Mouse (Mus musculus) midbrain, embryonic 14.5 days (tissue): Measurements from ENCODE around the gene Rwdd1. TPM values are rescaled to one million over a fixed set of nuclear protein-coding genes. Genes with fewer than 3 reads are reported as not detected.
A peak's percentile ranks its signal among the peaks of the same experiment; 100 is the strongest.

Source experiments
- ATAC-seq: fragments of 200-750 bp; cut with Nextera tagmentation; 2 replicates; pipeline ENCODE4 v1.8.0; 2017; ENCODE audit warnings: moderate number of reproducible peaks, moderate library complexity; ENCODE audit not compliant: low FRiP score, low TSS enrichment
- DNase-seq: peaks from one replicate; pipeline ENCODE4 v3.0.0-alpha.2; 2015
- H3K27ac ChIP-seq: fragments of 300-500 bp; sonication (generic); replicated peaks from 2 replicates; pipeline ENCODE4 v1.5.1; 2014; ENCODE audit warnings: mild to moderate bottlenecking, low read depth, low read length, moderate library complexity
- H3K27me3 ChIP-seq: fragments of 300-500 bp; sonication (generic); 2 replicates; pipeline ENCODE4 v1.6.1; 2014; ENCODE audit warnings: low read length, control low read depth, mixed read lengths; ENCODE audit not compliant: control insufficient read depth, insufficient read depth
- H3K36me3 ChIP-seq: fragments of 300-500 bp; sonication (generic); 2 replicates; pipeline ENCODE4 v1.6.1; 2014; ENCODE audit warnings: low read length, control low read depth; ENCODE audit not compliant: control insufficient read depth, insufficient read depth
- H3K4me1 ChIP-seq: fragments of 300-500 bp; sonication (generic); 2 replicates; pipeline ENCODE4 v1.6.1; 2014; ENCODE audit warnings: mild to moderate bottlenecking, antibody characterized with exemption, low read length, control low read depth; ENCODE audit not compliant: control insufficient read depth, insufficient read depth
- H3K4me2 ChIP-seq: fragments of 300-500 bp; sonication (generic); 2 replicates; pipeline ENCODE4 v1.6.1; 2014; ENCODE audit warnings: mild to moderate bottlenecking, low read length, moderate library complexity
- H3K4me3 ChIP-seq: fragments of 300-500 bp; sonication (generic); replicated peaks from 2 replicates; pipeline ENCODE4 v1.5.1; 2014; ENCODE audit warnings: low read depth, low read length
- H3K9ac ChIP-seq: fragments of 300-500 bp; sonication (generic); replicated peaks from 2 replicates; pipeline ENCODE4 v1.6.1; 2014; ENCODE audit warnings: mild to moderate bottlenecking, low read length, moderate library complexity
- H3K9me3 ChIP-seq: fragments of 300-500 bp; sonication (generic); 2 replicates; pipeline ENCODE4 v1.6.1; 2016; ENCODE audit warnings: low read length, control low read depth, mixed read lengths; ENCODE audit not compliant: control insufficient read depth
- WGBS: fragments of 180-500 bp; shearing (Covaris S2); extraction: QIAGEN DNeasy Blood & Tissue Kit; methylation state at CpG from one replicate; pipeline ENCODE4 v1.1.7; 2014; 5-methylcytosine and 5-hydroxymethylcytosine counted together
- polyA plus RNA-seq: library from polyadenylated mRNA; unstranded; fragments of >200 nt; fragmentation: Nextera tagmentation; extraction: Ambion mirVana; gene quantifications from 2 replicates; pipeline ENCODE4 v1.2.1, GENCODE M21; 2014

Gene Rwdd1
- 135 and 152 TPM in 2 replicates for polyA plus RNA-seq

DNA sequence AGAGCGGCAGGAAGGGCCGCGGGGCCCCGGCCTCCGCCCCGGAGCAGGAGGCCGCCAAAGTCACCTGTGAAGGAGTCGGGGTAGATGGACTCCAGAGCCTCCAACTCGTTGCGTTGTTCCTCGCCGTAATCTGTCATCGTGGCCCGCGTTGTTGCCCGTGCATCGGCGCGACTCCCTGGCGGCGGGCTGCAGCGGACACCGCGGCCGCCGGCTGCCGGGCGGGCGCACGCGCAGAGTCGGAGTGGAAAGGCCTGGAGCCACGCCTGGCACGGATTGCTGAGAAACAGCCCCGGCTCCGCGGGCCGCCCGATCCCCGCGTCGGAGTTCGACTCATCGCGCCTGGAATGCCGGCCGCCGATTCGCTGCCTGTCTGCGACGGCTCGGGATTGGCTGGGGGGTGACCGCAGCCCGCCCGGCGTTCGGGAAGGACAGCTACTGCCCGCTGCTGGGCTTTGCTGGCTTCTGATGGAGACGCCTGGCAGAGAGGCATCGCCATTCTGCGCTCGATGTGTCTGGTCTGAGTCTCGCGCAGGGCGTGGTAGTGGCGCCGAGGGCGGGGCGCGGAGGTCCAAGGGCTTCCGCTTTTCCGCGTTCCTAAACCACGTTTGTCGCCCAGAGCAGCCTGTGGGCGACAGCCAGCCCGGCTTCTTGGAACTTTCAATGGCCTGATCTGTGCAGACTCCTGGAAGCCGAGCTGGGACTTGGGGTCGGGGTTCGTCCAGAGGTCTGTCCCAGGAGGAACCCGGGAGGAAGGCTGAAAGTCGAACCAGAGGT is at the start of gene Rwdd1:
Gene Rwdd1, minus strand, starts transcription at position 323 of the 774 bp plus-strand sequence.
- no peaks in the 10 kb centered on the region for H3K9me3 ChIP-seq
- no peaks in the 10 kb centered on the region for H3K36me3 ChIP-seq
- H3K9ac ChIP-seq, result peak within 1 kb of the TSS; percentile 89
- DNase-seq (peak; percentile 98), ATAC-seq (peak; percentile 100)
- H3K27ac ChIP-seq, result peak within 1 kb of the TSS; percentile 93
- peak within 1 kb of the TSS; percentile 77 for H3K4me2 ChIP-seq
- WGBS, result under 1% methylated on average over 82 of the region's 82 CpGs
- no peaks in the 10 kb centered on the region for H3K27me3 ChIP-seq
- peaks cover 14% of the 10 kb centered on the region for H3K4me1 ChIP-seq
- H3K4me3 ChIP-seq, result peak within 1 kb of the TSS; percentile 91

DNA sequence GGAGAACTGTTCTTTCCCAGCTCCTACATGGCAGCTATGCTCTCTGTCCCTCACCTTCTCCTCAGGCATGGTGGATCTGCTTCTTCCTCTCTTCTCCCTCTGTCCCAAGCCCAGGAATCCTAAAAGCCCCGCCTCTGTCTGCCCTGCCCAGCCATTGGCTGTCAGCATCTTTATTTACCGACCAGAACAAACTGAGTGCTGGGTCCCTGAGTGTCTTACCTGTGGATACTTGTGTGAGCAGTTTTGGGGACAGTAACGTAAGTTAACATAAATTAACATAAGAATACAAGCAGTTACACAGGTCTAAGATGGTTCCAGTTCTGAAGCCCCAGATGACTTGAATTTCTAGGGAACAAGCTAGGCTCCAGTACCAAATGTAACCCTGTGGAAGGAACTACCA is 47.2 kb upstream of the Rwdd1 start:
- Histone ChIP-seq H3K4me2 (no peak overlapping the region), H3K27ac (no peak overlapping the region), H3K4me1 (no peaks in the 10 kb centered on the region), H3K27me3 (no peaks in the 10 kb centered on the region), H3K36me3 (no peaks in the 10 kb centered on the region), H3K9ac (no peak overlapping the region), H3K4me3 (no peak overlapping the region), H3K9me3 (no peaks in the 10 kb centered on the region)
- DNase-seq, result no peak
- 51% methylated on average over 3 of the region's 3 CpGs for WGBS
- no peak for ATAC-seq

DNA sequence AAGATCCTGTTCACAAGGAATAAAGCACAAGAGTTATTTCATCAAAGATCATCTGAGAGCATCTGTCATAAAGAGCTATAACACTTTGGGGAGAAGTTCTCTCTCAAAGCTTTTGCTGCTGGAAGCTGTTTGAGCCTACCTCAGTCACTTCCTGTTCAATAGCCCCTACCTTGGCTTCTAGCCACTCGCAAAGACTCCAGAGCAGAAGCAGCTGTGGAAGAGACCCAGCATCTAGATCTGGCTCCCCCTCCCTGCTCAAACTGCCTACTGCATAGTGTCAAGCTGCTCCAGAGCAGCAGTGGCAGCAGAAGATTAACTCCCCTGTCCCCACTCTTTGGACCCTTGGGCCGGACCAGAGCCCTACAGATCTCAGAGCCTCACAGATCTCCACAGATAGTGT is 34.6 kb upstream of the Rwdd1 start:
- no peak overlapping the region for H3K4me3 ChIP-seq
- ATAC-seq, result no peak
- no peak overlapping the region for H3K9ac ChIP-seq
- H3K27me3 ChIP-seq, result no peaks in the 10 kb centered on the region
- 94% methylated on average over 2 of the region's 2 CpGs for WGBS
- no peak overlapping the region for H3K27ac ChIP-seq
- H3K4me1 ChIP-seq, result no peaks in the 10 kb centered on the region
- no peak for DNase-seq
- H3K36me3 ChIP-seq, result no peaks in the 10 kb centered on the region
- H3K4me2 ChIP-seq, result no peak overlapping the region
- H3K9me3 ChIP-seq, result no peaks in the 10 kb centered on the region

DNA sequence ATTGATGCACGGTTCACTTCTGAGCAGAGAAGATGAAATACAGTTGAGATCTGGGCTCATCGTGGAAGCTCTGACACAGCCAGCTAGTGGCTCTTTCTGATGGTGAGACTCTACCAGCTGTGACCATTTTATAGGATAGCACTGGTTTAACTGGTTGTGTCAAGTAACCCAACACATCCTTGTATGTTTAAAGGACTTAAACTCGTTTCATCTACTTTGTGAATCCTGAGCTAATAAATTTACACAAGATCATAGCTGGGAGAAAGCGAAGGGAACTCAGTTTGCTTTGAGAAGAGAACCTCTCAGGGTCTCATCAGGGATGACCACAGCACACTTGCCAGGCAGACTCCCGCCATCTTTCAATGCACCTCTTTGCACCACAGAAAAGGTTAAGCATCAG is 24.8 kb upstream of the Rwdd1 start, which contains the start of gene Calhm4:
Gene Calhm4, minus strand, starts transcription at position 101 of the 400 bp plus-strand sequence.
- no peak for DNase-seq

DNA sequence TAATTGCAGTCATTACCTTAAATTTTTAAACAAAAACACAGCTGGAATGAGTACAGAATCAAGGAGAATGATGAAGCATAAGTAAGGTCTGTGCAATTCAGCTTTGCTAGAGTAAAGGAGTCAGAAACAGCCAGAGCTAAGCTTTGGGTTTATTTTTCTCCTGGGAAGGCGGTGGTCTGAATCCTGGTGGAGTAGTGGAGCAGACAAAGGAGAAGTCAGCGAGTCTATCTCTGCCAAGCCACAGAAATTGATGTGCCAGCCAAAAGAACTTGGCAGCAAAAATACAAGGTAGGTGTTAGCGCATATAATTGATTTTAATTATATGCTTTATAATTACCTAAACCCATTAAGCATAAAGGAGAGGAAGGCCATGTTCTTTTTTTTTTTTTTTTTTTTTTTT is 18.0 kb upstream of the Rwdd1 start, which contains the start of gene Trappc3l:
Gene Trappc3l, plus strand, starts transcription at position 197 of the 400 bp plus-strand sequence.
- Histone ChIP-seq H3K27ac (no peak within 1 kb of the TSS), H3K36me3 (no peaks in the 10 kb centered on the region), H3K9ac (no peak within 1 kb of the TSS), H3K4me2 (no peak within 1 kb of the TSS), H3K9me3 (no peaks in the 10 kb centered on the region), H3K27me3 (no peaks in the 10 kb centered on the region), H3K4me1 (no peaks in the 10 kb centered on the region), H3K4me3 (no peak within 1 kb of the TSS)
- DNase-seq, result peak; percentile 2
- 77% methylated on average over 3 of the region's 3 CpGs for WGBS
- ATAC-seq, result no peak

More for the DNA sequence above, 24.8 kb upstream of the Rwdd1 start, which contains the start of gene Calhm4:
- no peaks in the 10 kb centered on the region for H3K4me1 ChIP-seq
- H3K27ac ChIP-seq, result no peak within 1 kb of the TSS
- 87% methylated on average over 5 of the region's 5 CpGs for WGBS
- H3K36me3 ChIP-seq, result no peaks in the 10 kb centered on the region
- no peak within 1 kb of the TSS for H3K4me3 ChIP-seq
- no peak for ATAC-seq
- H3K27me3 ChIP-seq, result no peaks in the 10 kb centered on the region
- H3K9me3 ChIP-seq, result no peaks in the 10 kb centered on the region
- no peak within 1 kb of the TSS for H3K4me2 ChIP-seq
- no peak within 1 kb of the TSS for H3K9ac ChIP-seq

DNA sequence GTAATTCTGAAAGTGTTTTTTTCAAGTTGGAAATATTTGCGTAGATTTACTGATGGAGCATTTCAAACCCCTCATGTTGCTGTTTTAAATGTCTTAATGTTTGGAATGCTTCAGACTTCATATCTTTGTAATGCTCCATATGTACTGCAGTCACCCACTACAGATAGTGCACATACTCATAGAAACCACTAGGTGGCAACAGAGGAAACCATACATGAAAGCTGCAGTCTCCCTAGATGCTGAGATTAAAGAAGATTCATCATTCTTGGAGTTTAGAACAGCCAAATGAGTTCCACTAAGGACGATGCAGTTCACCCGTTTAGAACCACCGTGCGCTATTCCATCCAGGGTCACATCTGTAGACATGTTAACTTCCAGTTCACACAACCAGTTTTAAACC is 17.2 kb upstream of the Rwdd1 start:
- no peaks in the 10 kb centered on the region for H3K9me3 ChIP-seq
- no peak overlapping the region for H3K27ac ChIP-seq
- WGBS, result 22% methylated on average over 5 of the region's 5 CpGs
- no peak overlapping the region for H3K4me2 ChIP-seq
- peak; percentile 63; the same call in 1 of the 2 replicates for ATAC-seq
- H3K36me3 ChIP-seq, result no peaks in the 10 kb centered on the region
- H3K27me3 ChIP-seq, result no peaks in the 10 kb centered on the region
- H3K4me1 ChIP-seq, result no peaks in the 10 kb centered on the region
- peak; percentile 80 for DNase-seq
- no peak overlapping the region for H3K4me3 ChIP-seq
- H3K9ac ChIP-seq, result no peak overlapping the region

DNA sequence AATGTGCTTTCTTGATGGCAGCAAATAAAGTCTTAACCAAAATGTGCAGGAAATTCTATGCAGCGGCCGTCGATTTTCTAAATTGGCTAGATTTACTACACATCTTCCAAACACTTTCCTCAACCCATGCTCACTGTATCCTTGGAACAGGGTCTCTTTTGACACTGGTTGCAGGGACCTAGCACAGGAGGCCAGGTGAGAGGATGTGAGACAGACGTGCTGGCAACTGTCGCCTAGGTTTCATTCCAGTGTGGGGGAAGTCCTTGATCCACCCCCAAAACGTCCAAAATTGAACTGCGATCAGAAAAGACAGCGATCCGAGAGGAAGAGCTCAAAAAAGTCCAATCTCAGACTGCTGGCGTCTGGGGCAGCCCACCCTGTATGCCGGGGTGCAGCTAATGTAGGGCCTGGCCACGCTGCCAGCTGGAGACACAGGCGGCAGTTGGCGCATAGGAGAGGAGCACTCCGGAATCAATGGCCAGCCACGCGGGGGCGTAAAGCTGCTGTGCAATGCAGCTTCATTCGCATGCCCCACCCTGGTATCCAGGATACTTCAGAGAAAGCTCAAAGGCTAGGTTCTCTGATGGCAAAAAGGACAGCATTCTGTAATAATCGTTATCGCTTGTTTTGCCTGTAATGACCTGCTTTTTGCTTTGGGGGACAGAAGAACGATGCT is 14.3 kb upstream of the Rwdd1 start:
- 23% methylated on average over 22 of the region's 22 CpGs for WGBS
- peak; percentile 92 for DNase-seq
- H3K4me1 ChIP-seq, result no peaks in the 10 kb centered on the region
- no peak overlapping the region for H3K27ac ChIP-seq
- H3K36me3 ChIP-seq, result no peaks in the 10 kb centered on the region
- peak overlapping the region; percentile 42 for H3K4me2 ChIP-seq
- H3K4me3 ChIP-seq, result 0 out of 2 replicates have a peak overlapping the region, but pooled peaks have one; percentile 10
- H3K9ac ChIP-seq, result no peak overlapping the region
- H3K27me3 ChIP-seq, result no peaks in the 10 kb centered on the region
- no peaks in the 10 kb centered on the region for H3K9me3 ChIP-seq
- ATAC-seq, result peak; percentile 82

DNA sequence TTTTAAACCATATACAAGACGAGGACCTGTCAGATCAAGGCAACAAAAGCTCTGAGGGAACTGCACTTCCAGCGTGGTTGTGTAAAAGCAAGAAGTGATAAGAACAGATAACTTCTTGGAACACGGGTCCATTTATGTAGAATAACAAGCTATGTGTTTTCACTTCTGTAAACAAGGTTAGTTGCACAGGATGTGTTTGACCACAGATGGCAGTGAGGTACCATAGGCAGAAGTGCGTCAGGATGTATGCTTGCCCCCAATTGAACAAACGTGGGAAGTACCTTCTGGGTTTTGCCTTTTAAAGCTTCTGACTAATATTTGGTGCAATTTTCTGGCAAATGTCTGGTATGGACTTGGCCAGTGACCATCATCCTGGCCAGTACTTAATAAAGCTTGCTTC is 10.9 kb upstream of the Rwdd1 start:
- no peaks in the 10 kb centered on the region for H3K4me1 ChIP-seq
- H3K9ac ChIP-seq, result no peak overlapping the region
- ATAC-seq (no peak), DNase-seq (no peak)
- H3K27ac ChIP-seq, result no peak overlapping the region
- 80% methylated on average over 5 of the region's 5 CpGs for whole genome bisulfite sequencing
- no peaks in the 10 kb centered on the region for H3K27me3 ChIP-seq
- H3K4me2 ChIP-seq, result no peak overlapping the region
- no peak overlapping the region for H3K4me3 ChIP-seq
- H3K36me3 ChIP-seq, result no peaks in the 10 kb centered on the region
- H3K9me3 ChIP-seq, result no peaks in the 10 kb centered on the region
